Mouse (Mus musculus) stomach, embryonic 15.5 days (tissue): ENCODE data around the gene Cdk2ap2. TPM values are rescaled to one million over a fixed set of nuclear protein-coding genes. Genes with fewer than 3 reads are reported as not detected.
"Not testable (repeated sequence)": the region's sequence is repeated elsewhere in the genome, so short reads cannot be mapped to it uniquely, and the experiment has no call there.

Source experiments
- ATAC-seq: fragments of 200-750 bp; cut with Nextera tagmentation; 2 replicates; pipeline ENCODE4 v1.8.0; 2017; ENCODE audit warnings: low read depth, moderate number of reproducible peaks, moderate TSS enrichment; ENCODE audit not compliant: insufficient read depth, low FRiP score
- H3K27ac ChIP-seq: fragments of 300-500 bp; sonication (generic); 2 replicates; pipeline ENCODE4 v1.5.1; 2015; ENCODE audit warnings: mild to moderate bottlenecking, inconsistent platforms
- H3K27me3 ChIP-seq: fragments of 300-500 bp; sonication (generic); replicated peaks from 2 replicates; pipeline ENCODE4 v1.6.1; 2015; ENCODE audit warnings: inconsistent platforms
- H3K36me3 ChIP-seq: fragments of 300-500 bp; sonication (generic); 2 replicates; pipeline ENCODE4 v1.6.1; 2015; ENCODE audit warnings: inconsistent platforms
- H3K4me1 ChIP-seq: fragments of 300-500 bp; sonication (generic); 2 replicates; pipeline ENCODE4 v1.6.1; 2015; ENCODE audit warnings: inconsistent platforms
- H3K4me2 ChIP-seq: fragments of 300-500 bp; sonication (generic); 2 replicates; pipeline ENCODE4 v1.6.1; 2015; ENCODE audit warnings: mild to moderate bottlenecking, inconsistent platforms
- H3K4me3 ChIP-seq: fragments of 300-500 bp; sonication (generic); replicated peaks from 2 replicates; pipeline ENCODE4 v1.5.1; 2015; ENCODE audit warnings: inconsistent platforms
- H3K9ac ChIP-seq: fragments of 300-500 bp; sonication (generic); 2 replicates; pipeline ENCODE4 v1.6.1; 2015; ENCODE audit warnings: inconsistent platforms
- H3K9me3 ChIP-seq: fragments of 300-500 bp; sonication (generic); 2 replicates; pipeline ENCODE4 v1.6.1; 2016; ENCODE audit warnings: inconsistent platforms
- WGBS: fragments of 180-500 bp; shearing (Covaris S2); methylation state at CpG from one replicate; pipeline ENCODE4 v1.1.7; 2015; 5-methylcytosine and 5-hydroxymethylcytosine counted together
- polyA plus RNA-seq: library from polyadenylated mRNA; unstranded; fragments of >200 nt; fragmentation: Nextera tagmentation; extraction: Ambion mirVana; gene quantifications from 2 replicates; pipeline ENCODE4 v1.2.1, GENCODE M21; 2015

Cdk2ap2 gene
- polyA plus RNA-seq = 121 and 130 TPM in 2 replicates

GRCm38 (mm10) chr19:4096642-4097440, at the start of gene Cdk2ap2:
TSS of gene Cdk2ap2 (plus strand) at chr19:4097182.
- H3K9ac ChIP-seq = peak within 1 kb of the TSS; percentile 45
- H3K27ac ChIP-seq = peak within 1 kb of the TSS; percentile 95
- H3K4me3 ChIP-seq = peak within 1 kb of the TSS; percentile 75
- H3K36me3 ChIP-seq = no peaks in the 10 kb centered on the region; the same call in 1 of the 2 replicates
- WGBS = under 1% methylated on average over 64 of the region's 65 CpGs
- H3K27me3 ChIP-seq = peaks cover 11% of the 10 kb centered on the region; the same call in 1 of the 2 replicates
- H3K4me2 ChIP-seq = peak within 1 kb of the TSS; percentile 88
- no peaks in the 10 kb centered on the region for H3K9me3 ChIP-seq
- ATAC-seq = peak; percentile 94
- H3K4me1 ChIP-seq = peaks cover 35% of the 10 kb centered on the region

- WGBS = 20% methylated on average over 4 of the region's 4 CpGs
- Histone ChIP-seq H3K27ac (peak overlapping the region; percentile 93; the same call in 1 of the 2 replicates), H3K9ac (no peak overlapping the region), H3K4me2 (no peak overlapping the region), H3K4me3 (no peak overlapping the region), H3K27me3 (no peaks in the 10 kb centered on the region), H3K4me1 (peaks cover 13% of the 10 kb centered on the region), H3K36me3 (no peaks in the 10 kb centered on the region), H3K9me3 (no peaks in the 10 kb centered on the region)
- no peak for ATAC-seq
Observed at GRCm38 (mm10) chr19:4047859-4048258, 49.1 kb upstream of the Cdk2ap2 start.

DNA sequence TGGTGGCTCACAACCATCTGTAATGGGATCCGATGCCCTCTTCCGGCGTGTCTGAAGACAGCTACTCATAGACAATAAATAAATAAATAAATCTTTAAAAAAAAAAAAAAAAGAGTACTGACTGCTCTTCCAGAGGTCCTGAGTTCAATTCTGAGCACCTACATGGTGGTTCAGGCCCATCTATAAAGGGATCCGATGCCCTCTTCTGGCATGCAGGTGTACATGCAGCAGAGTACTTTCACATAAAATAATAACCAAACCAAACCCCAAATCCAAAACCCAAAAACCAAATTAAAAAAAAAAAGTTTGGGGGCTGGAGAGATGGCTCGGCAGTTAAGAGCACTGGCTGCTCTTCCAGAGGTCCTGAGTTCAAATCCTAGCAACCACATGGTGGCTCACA, 47.9 kb upstream of the Cdk2ap2 start:
- H3K36me3 ChIP-seq, H3K27ac ChIP-seq, ATAC-seq, H3K27me3 ChIP-seq, H3K4me2 ChIP-seq, H3K4me3 ChIP-seq, H3K9ac ChIP-seq, H3K9me3 ChIP-seq: not testable (repeated sequence)
- 82% methylated on average over 5 of the region's 5 CpGs for WGBS
- peaks cover 13% of the 10 kb centered on the region for H3K4me1 ChIP-seq

GRCm38 (mm10) chr19:4051016-4051415, 46.0 kb upstream of the Cdk2ap2 start:
- H3K4me1 ChIP-seq = peaks cover 8% of the 10 kb centered on the region; the same call in 1 of the 2 replicates
- H3K4me2 ChIP-seq = no peak overlapping the region
- H3K9me3 ChIP-seq = no peaks in the 10 kb centered on the region
- H3K4me3 ChIP-seq = no peak overlapping the region
- WGBS = 93% methylated on average over 5 of the region's 5 CpGs
- H3K27ac ChIP-seq = no peak overlapping the region
- H3K36me3 ChIP-seq = no peaks in the 10 kb centered on the region
- ATAC-seq = no peak
- no peak overlapping the region for H3K9ac ChIP-seq
- H3K27me3 ChIP-seq = no peaks in the 10 kb centered on the region

DNA sequence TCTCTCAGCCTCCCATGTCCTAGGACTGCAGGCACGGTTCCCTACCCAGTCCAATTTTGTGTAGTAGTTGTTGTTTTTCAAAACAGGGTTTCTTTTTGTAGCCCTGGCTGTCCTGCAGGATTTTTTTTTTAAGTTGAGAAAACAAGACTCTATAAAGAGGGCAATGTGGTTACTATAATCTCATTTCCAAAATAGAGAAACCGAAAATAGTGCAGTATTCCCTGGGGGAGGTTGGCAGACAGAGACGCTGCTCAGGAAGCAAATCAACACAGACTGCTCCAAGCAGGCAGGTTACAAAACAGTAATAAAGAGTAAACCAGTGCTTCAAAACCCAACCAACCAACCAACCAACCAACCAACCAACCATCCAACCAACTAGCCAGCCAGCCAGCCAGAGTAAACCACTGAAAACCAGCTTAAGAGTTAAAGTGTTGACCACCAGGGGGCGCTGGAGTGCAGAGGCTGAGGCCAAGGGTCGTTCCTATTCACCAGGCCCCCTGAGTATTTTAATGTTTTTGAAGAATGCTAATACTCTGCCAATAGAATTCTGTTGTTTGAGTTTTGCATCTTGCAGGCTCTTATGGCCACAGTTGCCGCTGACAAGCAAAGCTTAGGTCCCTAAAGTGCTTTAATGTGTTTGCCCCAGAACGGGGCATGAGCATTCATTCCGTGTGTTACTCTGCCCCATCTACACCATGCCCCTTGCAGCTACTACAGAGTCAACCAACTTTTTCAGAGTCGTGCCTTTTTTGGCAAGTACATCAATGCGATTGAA, 45.1 kb upstream of the Cdk2ap2 start:
- Histone ChIP-seq H3K27ac (no peak overlapping the region), H3K9ac (no peak overlapping the region), H3K4me3 (no peak overlapping the region), H3K4me2 (no peak overlapping the region), H3K27me3 (no peaks in the 10 kb centered on the region), H3K9me3 (no peaks in the 10 kb centered on the region), H3K4me1 (0 out of 2 replicates have a peak, but pooled peaks cover 4% of the 10 kb centered on the region), H3K36me3 (no peaks in the 10 kb centered on the region)
- ATAC-seq = no peak
- WGBS = 54% methylated on average over 10 of the region's 10 CpGs

DNA sequence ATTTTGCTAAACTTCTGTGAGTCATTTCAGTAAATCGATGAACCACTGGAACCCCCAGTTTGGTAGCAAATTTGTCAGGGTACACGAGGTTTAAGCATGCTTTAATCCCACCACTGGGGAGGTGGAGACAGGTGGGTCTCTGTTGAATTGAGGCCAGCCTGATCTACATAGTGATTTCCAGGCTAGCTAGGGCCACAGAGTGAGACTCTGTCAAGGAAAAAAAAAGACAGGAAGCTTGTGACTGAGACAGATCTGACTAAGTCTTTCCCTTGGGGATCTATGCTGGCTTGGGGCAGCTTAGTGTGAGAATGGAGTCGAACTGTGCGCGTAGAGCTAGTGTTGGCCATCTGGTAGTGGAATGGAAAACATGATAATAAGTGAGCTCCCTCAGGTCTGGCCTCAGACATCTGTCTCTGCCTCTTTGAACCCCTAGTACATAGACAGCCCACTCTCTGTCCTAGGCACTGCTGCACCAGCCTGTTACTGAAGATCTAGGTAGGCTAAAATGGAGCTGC, 44.4 kb upstream of the Cdk2ap2 start:
- H3K4me1 ChIP-seq = no peaks in the 10 kb centered on the region
- no peak overlapping the region for H3K4me3 ChIP-seq
- WGBS = 69% methylated on average over 5 of the region's 5 CpGs
- no peaks in the 10 kb centered on the region for H3K9me3 ChIP-seq
- no peaks in the 10 kb centered on the region for H3K36me3 ChIP-seq
- ATAC-seq = no peak
- H3K4me2 ChIP-seq = no peak overlapping the region
- no peak overlapping the region for H3K9ac ChIP-seq
- no peaks in the 10 kb centered on the region for H3K27me3 ChIP-seq
- H3K27ac ChIP-seq = no peak overlapping the region

DNA sequence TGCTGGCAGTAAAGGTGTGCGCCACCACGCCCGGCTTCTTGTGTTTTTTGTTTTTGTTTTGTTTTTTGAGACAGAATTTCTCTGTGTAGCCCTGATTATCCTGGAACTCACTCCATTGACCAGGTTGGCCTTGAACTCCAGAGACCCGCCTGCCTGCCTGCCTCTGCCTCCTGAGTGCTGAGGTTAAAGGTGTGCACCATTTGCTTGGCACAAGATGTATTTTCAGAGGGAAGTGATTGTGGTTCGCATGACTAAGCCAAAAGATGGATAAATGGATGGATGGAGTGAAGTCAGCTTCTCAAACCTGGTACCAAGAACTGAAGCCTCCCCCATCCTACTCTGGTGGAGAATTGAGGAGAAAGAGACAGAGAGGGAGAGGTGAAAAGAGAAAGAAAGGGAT, 42.4 kb upstream of the Cdk2ap2 start:
- Histone ChIP-seq H3K4me3 (no peak overlapping the region), H3K4me2 (no peak overlapping the region), H3K9ac (no peak overlapping the region), H3K36me3 (no peaks in the 10 kb centered on the region), H3K27ac (no peak overlapping the region), H3K4me1 (no peaks in the 10 kb centered on the region), H3K27me3 (no peaks in the 10 kb centered on the region), H3K9me3 (no peaks in the 10 kb centered on the region)
- ATAC-seq = no peak
- whole genome bisulfite sequencing = 83% methylated on average over 5 of the region's 5 CpGs

DNA sequence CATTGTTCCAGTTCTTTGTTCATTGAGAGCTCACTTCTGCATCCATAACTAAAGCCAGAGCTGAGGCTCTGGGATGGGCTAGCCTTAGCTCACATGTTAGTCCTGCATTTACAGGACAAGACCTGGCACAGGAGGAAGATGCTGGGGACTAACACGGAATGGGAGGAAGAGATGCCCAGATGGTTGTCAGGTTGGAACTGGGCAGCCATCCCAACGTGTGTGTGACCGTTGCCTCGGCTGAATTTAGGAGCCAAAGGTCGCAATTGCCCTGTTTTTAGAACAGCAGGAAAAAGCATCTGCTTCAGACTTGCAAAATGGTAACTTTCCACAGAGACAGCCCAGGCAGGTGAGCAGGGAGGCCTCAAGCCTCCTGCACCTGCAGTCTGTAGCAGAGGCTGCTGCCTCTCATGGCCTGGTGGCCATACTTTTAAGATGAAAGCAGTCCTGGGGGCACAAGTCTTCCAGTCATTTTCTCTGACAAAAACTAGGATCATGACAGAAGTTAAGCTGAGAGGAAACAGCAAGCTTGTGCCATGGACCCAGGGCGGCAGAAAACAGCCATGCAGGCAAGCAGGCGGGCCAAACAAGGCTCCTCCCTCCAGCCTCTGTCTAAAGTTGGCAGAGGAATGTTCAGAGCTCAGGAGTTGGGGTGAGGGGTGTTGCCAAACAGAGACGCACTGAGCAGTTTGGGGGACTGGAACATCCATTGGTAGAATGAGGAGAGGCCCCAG, 41.6 kb upstream of the Cdk2ap2 start:
- H3K27ac ChIP-seq = no peak overlapping the region
- 61% methylated on average over 8 of the region's 8 CpGs for WGBS

DNA sequence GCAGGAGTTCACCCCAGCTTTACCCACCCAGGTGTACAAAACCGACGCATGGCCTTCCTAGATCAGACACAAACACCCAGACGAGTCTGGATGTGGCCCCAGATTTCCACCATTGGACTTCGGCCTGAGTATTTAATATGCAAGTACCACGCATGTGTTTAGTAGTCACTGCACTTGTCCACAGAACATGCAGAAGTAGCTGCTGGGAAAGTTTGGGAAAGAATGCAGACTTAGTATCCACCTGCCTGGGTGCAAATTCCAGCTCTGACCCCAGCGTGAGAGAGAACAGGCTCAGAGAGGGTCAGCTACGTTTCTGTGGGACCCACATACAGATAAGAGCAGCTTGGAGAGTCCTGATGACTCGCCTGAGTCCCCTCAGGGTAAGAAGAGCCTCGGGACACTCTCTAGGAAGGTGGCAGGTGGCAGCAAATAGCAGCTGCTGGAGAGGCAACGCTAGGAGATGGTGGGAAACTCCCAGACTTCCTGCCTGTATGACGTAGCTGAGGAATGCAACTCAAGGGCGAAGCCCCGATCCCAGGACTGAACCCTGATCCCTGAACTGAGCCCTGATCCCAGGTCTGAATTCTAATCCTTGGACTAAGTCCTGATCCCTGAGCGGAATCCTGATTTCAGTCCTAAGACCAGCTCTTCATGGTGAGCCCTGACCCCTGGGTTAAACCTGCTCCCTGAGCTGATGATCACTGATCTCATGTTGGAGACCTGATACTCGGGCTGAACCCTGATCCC, 40.9 kb upstream of the Cdk2ap2 start:
- H3K4me3 ChIP-seq = no peak overlapping the region
- 48% methylated on average over 15 of the region's 15 CpGs for WGBS
- H3K9me3 ChIP-seq = no peaks in the 10 kb centered on the region
- H3K4me2 ChIP-seq = no peak overlapping the region
- H3K27ac ChIP-seq = no peak overlapping the region
- H3K36me3 ChIP-seq = no peaks in the 10 kb centered on the region
- H3K9ac ChIP-seq = no peak overlapping the region
- ATAC-seq = no peak
- no peaks in the 10 kb centered on the region for H3K27me3 ChIP-seq
- no peaks in the 10 kb centered on the region for H3K4me1 ChIP-seq

More for the DNA sequence above, 41.6 kb upstream of the Cdk2ap2 start:
- no peaks in the 10 kb centered on the region for H3K4me1 ChIP-seq
- no peak for ATAC-seq
- H3K27me3 ChIP-seq = no peaks in the 10 kb centered on the region
- H3K9ac ChIP-seq = no peak overlapping the region
- no peaks in the 10 kb centered on the region for H3K9me3 ChIP-seq
- H3K36me3 ChIP-seq = no peaks in the 10 kb centered on the region
- H3K4me2 ChIP-seq = no peak overlapping the region
- H3K4me3 ChIP-seq = no peak overlapping the region

DNA sequence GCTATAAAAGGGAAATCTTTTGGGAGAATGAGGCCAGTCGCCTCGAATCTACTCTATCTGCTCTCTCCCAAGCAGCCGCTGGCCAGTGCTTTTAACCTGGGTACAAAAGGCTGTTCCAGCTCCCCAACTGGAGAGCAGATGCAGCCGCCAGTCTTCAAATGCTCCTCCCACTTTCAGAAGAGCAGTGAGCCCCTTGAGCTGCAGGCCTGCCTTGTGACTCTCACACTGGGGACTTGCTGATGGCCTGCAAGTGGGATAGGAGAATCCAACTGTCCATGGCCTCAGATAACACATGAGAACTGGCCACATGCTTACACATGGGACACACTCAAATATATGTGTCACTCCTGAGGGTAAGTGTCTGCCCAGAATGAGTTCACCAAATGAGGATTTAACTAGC, 40.3 kb upstream of the Cdk2ap2 start:
- H3K27me3 ChIP-seq = no peaks in the 10 kb centered on the region
- no peak overlapping the region for H3K4me3 ChIP-seq
- no peaks in the 10 kb centered on the region for H3K9me3 ChIP-seq
- ATAC-seq = no peak
- no peaks in the 10 kb centered on the region for H3K4me1 ChIP-seq
- WGBS = 58% methylated on average over 4 of the region's 4 CpGs
- H3K36me3 ChIP-seq = no peaks in the 10 kb centered on the region
- H3K9ac ChIP-seq = no peak overlapping the region
- no peak overlapping the region for H3K4me2 ChIP-seq
- no peak overlapping the region for H3K27ac ChIP-seq

DNA sequence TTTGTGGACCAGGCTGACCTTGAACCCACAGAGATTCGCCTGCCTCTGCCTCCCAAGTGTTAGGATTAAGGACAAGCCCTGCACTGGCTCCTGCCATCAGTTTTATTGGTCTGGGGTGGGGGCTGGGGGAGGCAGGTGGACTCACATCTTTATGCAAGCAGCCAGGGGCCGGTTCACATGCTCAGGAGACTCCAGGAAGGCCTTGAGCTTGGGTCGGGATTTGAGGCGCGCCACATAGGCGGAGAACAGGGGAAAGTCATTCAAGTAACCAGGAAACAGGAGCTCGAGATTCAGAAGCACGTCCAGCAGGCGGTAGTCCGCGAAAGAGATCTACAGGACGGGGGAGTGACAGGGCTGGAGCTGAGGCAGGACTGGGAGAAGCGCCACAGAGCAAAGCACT, 39.6 kb upstream of the Cdk2ap2 start:
- no peaks in the 10 kb centered on the region for H3K4me1 ChIP-seq
- no peak overlapping the region for H3K4me3 ChIP-seq
- H3K9ac ChIP-seq = no peak overlapping the region
- H3K27me3 ChIP-seq = no peaks in the 10 kb centered on the region
- 87% methylated on average over 13 of the region's 13 CpGs for WGBS
- no peaks in the 10 kb centered on the region for H3K36me3 ChIP-seq
- H3K4me2 ChIP-seq = no peak overlapping the region
- H3K27ac ChIP-seq = no peak overlapping the region
- H3K9me3 ChIP-seq = no peaks in the 10 kb centered on the region
- no peak for ATAC-seq
